Mouse (Mus musculus): ENCODE data around the gene Top1. TPM values are rescaled to one million over a fixed set of nuclear protein-coding genes. Genes with fewer than 3 reads are reported as not detected.

The Top1 gene
- polyA plus RNA-seq, 1 experiment, result 36.0 TPM

GRCm38 (mm10) chr2:160771325-160772276 lies 125.9 kb downstream of the Top1 start:
- no peak for DNase-seq (ENCODE audit: extremely low spot score in 1 of 2, low spot score in 1 of 2)

Other genes with a start within 250 kb of the Top1 start
- 81.3 and 91.3 TPM in 2 replicates for gene Plcg1, start 85.4 kb downstream of the Top1 start, polyA plus RNA-seq (2012; rRNA removed)
- 18.7 and 19.2 TPM in 2 replicates for gene Zhx3, start 227.1 kb downstream of the Top1 start, polyA plus RNA-seq (2012; rRNA removed)
- 0.76 and 0.80 TPM in 2 replicates for gene Lpin3, start 234.8 kb downstream of the Top1 start, polyA plus RNA-seq (2012; rRNA removed)

Data from frontal cortex, adult 2 months (tissue).